Mouse (Mus musculus): ENCODE data around the gene Skiv2l.

DNA sequence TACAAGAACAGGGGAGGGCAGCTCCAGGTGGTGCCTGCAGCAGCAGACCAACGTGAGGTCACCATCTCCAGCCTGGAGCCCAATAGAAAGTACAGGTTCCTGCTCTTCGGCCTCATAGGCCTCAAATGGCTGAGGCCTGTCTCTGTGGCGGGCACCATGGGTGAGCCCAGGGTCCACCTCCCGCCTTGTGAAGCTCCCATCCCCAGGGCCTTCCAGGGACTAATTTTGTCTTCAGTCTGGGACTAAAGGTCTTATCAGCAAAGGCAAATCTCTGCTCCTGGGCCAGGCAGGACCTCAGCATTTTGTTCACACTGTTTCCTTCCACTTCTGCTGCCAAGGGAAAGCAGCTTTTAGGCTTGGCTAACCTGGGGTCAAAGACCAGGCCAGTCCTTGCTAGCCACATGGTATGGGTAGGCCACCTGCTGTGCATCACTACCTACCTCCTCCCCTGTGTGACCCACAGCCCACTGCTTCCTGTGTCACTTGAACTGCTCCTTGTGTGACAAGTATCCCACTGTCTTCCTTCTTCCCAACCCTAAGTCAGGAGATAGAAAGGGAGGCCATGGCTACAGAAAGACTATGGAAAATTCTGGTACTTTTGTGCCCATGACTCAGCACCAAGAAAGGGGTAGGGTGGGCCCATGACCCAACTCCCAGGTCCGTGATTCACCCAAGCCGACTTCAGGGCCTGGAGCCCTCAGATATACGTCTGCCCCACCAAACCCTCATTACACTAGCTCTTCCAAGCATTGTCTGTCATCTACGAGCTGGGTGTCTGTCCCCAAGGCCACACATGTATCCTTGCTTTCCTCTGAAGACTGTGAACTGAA, 53.5 kb downstream of the Skiv2l start:
- no peak for TF ChIP-seq CTCF (IDR thresholded peaks at IDR 0.05; ENCODE audit: low read depth, low read length)
- no peak for TF ChIP-seq POLR2A (IDR thresholded peaks at IDR 0.05; ENCODE audit: insufficient read depth, low read length)
- TF ChIP-seq EP300 (IDR thresholded peaks at IDR 0.05; ENCODE audit: insufficient read depth, low read depth, low read length), result no peak

All from ES-Bruce4 (cell line).